Mouse (Mus musculus): ENCODE results near the gene Cdkal1. TPM values are rescaled to one million over a fixed set of nuclear protein-coding genes. Genes with fewer than 3 reads are reported as not detected.

Cdkal1 gene
- polyA plus RNA-seq, 2 experiments: 2.0 to 7.7 TPM

DNA sequence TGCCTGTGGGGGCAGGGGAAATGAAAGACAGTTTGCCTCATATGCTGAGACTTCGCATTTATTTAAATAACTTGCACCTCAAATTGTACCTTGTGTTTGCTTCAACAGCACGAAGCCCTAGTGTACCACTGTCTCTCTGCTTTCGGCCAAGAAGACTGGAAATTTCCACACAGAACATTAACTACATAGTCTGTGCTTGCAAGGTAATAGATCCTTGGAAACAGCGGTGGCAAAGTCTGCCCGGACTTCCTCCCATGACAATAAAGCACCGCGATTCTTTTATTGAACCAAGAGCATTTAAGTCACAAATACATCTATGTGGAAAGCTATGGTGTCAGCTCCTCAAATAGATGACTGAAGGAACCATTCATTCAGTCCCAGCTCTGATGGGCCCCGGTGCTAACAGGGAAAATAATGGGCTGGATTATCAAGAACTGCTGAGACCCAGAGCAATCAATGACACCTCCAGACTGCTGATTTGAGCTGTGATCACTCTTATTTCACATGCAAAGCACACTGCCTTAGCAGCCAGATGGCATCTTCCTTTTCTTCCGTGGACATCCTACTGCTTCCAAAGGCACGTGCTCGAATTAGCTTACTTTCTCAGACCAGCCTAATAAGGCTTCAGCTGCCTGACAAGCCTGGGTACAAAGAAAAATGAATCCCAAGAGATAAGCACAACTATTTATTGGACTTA lies 591.3 kb downstream of the Cdkal1 start:
- Histone ChIP-seq H3K4me3 (ENCODE audit: insufficient read depth in 1 of 2, low read depth in 2 of 2, low read length in 2 of 2) (no peak overlapping the region), H3K4me2 (ENCODE audit: low read depth) (no peak overlapping the region), H3K36me3 (replicated peaks; ENCODE audit: control insufficient read depth, insufficient read depth, low read depth) (no peaks in the 10 kb centered on the region), H3K27ac (no peak overlapping the region), H3K9ac (replicated peaks) (no peak overlapping the region), H3K4me1 (replicated peaks; ENCODE audit: control insufficient read depth in 2 of 2, insufficient read depth in 2 of 2, low read length in 1 of 2) (no peaks in the 10 kb centered on the region), H3K27me3 (ENCODE audit: control insufficient read depth, insufficient read depth, low read length) (no peaks in the 10 kb centered on the region), H3K9me3 (ENCODE audit: control insufficient read depth, low read length) (no peaks in the 10 kb centered on the region)
- DNase-seq (ENCODE audit: low read depth in 3 of 3, low spot score in 3 of 3): no peak
- 72% methylated on average over 11 of the region's 11 CpGs for WGBS (ENCODE audit: insufficient replicate concordance)
- no peak for ATAC-seq (ENCODE audit: insufficient read depth)
- TF ChIP-seq EP300 (IDR thresholded peaks at IDR 0.05; ENCODE audit: low read depth): no peak
- no peak for TF ChIP-seq CTCF (IDR thresholded peaks at IDR 0.05; ENCODE audit: low read depth)

DNA sequence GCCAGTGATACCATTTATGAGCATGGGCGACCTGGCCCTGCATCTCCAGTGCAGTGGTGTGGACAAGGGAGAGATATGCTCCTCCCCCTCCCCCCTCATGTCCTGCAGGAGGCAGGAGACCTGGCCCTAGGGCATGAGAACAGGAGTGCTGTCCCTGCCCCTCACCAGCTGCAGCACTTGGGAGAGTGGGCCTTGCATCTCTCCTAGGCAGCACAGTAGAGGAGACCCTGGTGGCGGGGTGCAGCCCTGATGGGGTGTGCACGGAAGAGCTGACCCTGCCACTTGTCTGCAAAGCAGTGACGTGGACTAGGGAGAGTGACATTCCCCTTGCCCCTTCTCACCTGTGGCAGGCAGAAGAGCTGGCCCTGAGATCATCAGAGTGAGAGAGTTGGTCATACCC lies 593.3 kb downstream of the Cdkal1 start:
- Histone ChIP-seq H3K27me3 (ENCODE audit: control insufficient read depth, insufficient read depth, low read length) (no peaks in the 10 kb centered on the region), H3K4me1 (replicated peaks; ENCODE audit: control insufficient read depth in 2 of 2, insufficient read depth in 2 of 2, low read length in 1 of 2) (no peaks in the 10 kb centered on the region), H3K36me3 (replicated peaks; ENCODE audit: control insufficient read depth, insufficient read depth, low read depth) (no peaks in the 10 kb centered on the region), H3K9me3 (ENCODE audit: control insufficient read depth, low read length) (no peaks in the 10 kb centered on the region), H3K4me3 (ENCODE audit: insufficient read depth in 1 of 2, low read depth in 2 of 2, low read length in 2 of 2) (no peak overlapping the region), H3K4me2 (ENCODE audit: low read depth) (no peak overlapping the region), H3K27ac (no peak overlapping the region), H3K9ac (replicated peaks) (no peak overlapping the region)
- no peak for ATAC-seq (ENCODE audit: insufficient read depth)
- DNase-seq (ENCODE audit: low read depth in 3 of 3, low spot score in 3 of 3): no peak
- no peak for TF ChIP-seq EP300 (IDR thresholded peaks at IDR 0.05; ENCODE audit: low read depth)
- no peak for TF ChIP-seq CTCF (IDR thresholded peaks at IDR 0.05; ENCODE audit: low read depth)
- WGBS (ENCODE audit: insufficient replicate concordance): 69% methylated on average over 4 of the region's 4 CpGs

DNA sequence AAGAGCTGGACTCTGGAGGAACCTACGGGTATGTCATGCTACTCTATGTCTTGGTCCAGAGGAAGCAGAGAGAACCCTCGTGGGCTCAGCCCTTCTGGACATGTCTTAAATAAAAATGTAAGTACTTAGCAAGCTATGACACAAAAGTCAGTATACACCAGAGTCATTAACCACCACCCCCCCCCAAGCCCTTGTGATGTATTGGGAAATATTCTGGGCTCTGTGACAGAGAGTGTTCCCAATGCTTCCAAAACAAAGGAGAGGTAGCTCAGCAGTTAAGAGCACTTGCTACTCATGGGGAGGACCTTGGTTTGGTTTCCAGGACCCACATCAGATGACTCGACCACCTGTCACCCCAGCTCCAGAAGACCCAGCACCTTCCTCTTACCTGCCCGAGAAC lies 606.9 kb downstream of the Cdkal1 start:
- no peak for TF ChIP-seq CTCF (IDR thresholded peaks at IDR 0.05; ENCODE audit: low read depth)
- TF ChIP-seq EP300 (IDR thresholded peaks at IDR 0.05; ENCODE audit: low read depth): no peak
- no peak overlapping the region for H3K27ac ChIP-seq
- H3K9me3 ChIP-seq (ENCODE audit: control insufficient read depth, low read length): no peaks in the 10 kb centered on the region
- H3K4me1 ChIP-seq (replicated peaks; ENCODE audit: control insufficient read depth in 2 of 2, insufficient read depth in 2 of 2, low read length in 1 of 2): no peaks in the 10 kb centered on the region
- WGBS (ENCODE audit: insufficient replicate concordance): 50% methylated on average over 4 of the region's 4 CpGs
- no peak overlapping the region for H3K4me2 ChIP-seq (ENCODE audit: low read depth)
- H3K27me3 ChIP-seq (ENCODE audit: control insufficient read depth, insufficient read depth, low read length): no peaks in the 10 kb centered on the region
- DNase-seq (ENCODE audit: low read depth in 3 of 3, low spot score in 3 of 3): no peak
- no peak overlapping the region for H3K4me3 ChIP-seq (ENCODE audit: insufficient read depth in 1 of 2, low read depth in 2 of 2, low read length in 2 of 2)
- no peak overlapping the region for H3K9ac ChIP-seq (replicated peaks)
- no peak for ATAC-seq (ENCODE audit: insufficient read depth)
- no peaks in the 10 kb centered on the region for H3K36me3 ChIP-seq (replicated peaks; ENCODE audit: control insufficient read depth, insufficient read depth, low read depth)

DNA sequence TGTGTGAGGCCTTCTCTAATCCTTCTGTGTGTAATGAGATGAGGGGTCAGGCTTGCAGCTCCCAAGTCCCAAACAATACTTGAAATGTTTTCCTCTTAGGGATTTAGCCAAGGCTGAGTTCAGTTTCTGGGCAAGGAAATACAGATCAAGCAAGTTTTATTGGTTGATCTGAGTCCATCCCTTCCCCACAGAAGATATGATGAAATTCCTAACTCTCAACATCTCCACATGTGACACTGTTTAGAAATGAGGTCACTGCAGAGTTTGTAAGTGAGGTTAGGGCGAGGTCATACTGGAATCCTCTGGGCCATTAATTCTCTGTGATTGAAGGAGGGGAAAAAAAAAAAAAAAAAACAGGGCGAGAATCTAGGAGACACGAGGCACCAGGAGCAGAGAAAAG lies 607.7 kb downstream of the Cdkal1 start:
- no peaks in the 10 kb centered on the region for H3K4me1 ChIP-seq (replicated peaks; ENCODE audit: control insufficient read depth in 2 of 2, insufficient read depth in 2 of 2, low read length in 1 of 2)
- H3K36me3 ChIP-seq (replicated peaks; ENCODE audit: control insufficient read depth, insufficient read depth, low read depth): no peaks in the 10 kb centered on the region
- no peaks in the 10 kb centered on the region for H3K9me3 ChIP-seq (ENCODE audit: control insufficient read depth, low read length)
- H3K4me2 ChIP-seq (ENCODE audit: low read depth): no peak overlapping the region
- no peak overlapping the region for H3K9ac ChIP-seq (replicated peaks)
- no peaks in the 10 kb centered on the region for H3K27me3 ChIP-seq (ENCODE audit: control insufficient read depth, insufficient read depth, low read length)
- TF ChIP-seq CTCF (IDR thresholded peaks at IDR 0.05; ENCODE audit: low read depth) (no peak), EP300 (IDR thresholded peaks at IDR 0.05; ENCODE audit: low read depth) (no peak)
- no peak for DNase-seq (ENCODE audit: low read depth in 3 of 3, low spot score in 3 of 3)
- H3K27ac ChIP-seq: no peak overlapping the region
- WGBS (ENCODE audit: insufficient replicate concordance): 54% methylated on average over 3 of the region's 3 CpGs
- no peak overlapping the region for H3K4me3 ChIP-seq (ENCODE audit: insufficient read depth in 1 of 2, low read depth in 2 of 2, low read length in 2 of 2)
- no peak for ATAC-seq (ENCODE audit: insufficient read depth)

DNA sequence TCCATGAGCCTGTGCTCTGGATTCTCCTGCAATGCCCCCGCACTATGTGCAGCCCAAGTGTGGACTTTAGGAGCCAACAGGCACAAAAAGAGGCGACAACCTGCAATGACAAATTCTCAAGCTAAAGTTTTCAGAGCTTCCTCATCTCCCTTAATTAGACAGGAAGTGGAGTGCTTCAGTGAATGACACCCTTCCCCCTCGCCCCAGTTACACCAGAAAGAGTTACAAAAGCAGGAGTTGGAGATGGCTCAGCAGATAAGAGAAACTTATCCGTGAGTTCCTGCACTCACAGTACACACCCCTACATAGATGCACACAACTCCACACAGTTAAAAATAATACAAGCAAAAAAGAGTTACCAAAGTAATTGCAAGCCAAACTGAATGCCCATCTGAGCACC lies 620.4 kb downstream of the Cdkal1 start:
- H3K27ac ChIP-seq: no peak overlapping the region
- no peaks in the 10 kb centered on the region for H3K36me3 ChIP-seq (replicated peaks; ENCODE audit: control insufficient read depth, insufficient read depth, low read depth)
- H3K4me2 ChIP-seq (ENCODE audit: low read depth): no peak overlapping the region
- H3K9ac ChIP-seq (replicated peaks): no peak overlapping the region
- no peaks in the 10 kb centered on the region for H3K4me1 ChIP-seq (replicated peaks; ENCODE audit: control insufficient read depth in 2 of 2, insufficient read depth in 2 of 2, low read length in 1 of 2)
- TF ChIP-seq CTCF (IDR thresholded peaks at IDR 0.05; ENCODE audit: low read depth) (no peak), EP300 (IDR thresholded peaks at IDR 0.05; ENCODE audit: low read depth) (no peak)
- no peak overlapping the region for H3K4me3 ChIP-seq (ENCODE audit: insufficient read depth in 1 of 2, low read depth in 2 of 2, low read length in 2 of 2)
- DNase-seq (ENCODE audit: low read depth in 3 of 3, low spot score in 3 of 3) (no peak), ATAC-seq (ENCODE audit: insufficient read depth) (no peak)
- no peaks in the 10 kb centered on the region for H3K9me3 ChIP-seq (ENCODE audit: control insufficient read depth, low read length)
- H3K27me3 ChIP-seq (ENCODE audit: control insufficient read depth, insufficient read depth, low read length): no peaks in the 10 kb centered on the region
- WGBS (ENCODE audit: insufficient replicate concordance): 17% methylated on average over 4 of the region's 4 CpGs

Measured in liver, embryonic 14.5 days (tissue).